Mouse (Mus musculus): ENCODE results near the gene 4833423E24Rik.

GRCm38 (mm10) chr2:85560226-85560625, 41.4 kb upstream of the 4833423E24Rik start:
- no peak for TF ChIP-seq POLR2A (IDR thresholded peaks at IDR 0.05; ENCODE audit: low read depth, low read length)
- TF ChIP-seq CTCF (conservative IDR thresholded peaks at IDR 0.05; ENCODE audit: insufficient read depth, insufficient read length, low read depth, low read length), result no peak

All from kidney, adult 2 months (tissue).